Mouse (Mus musculus): ENCODE measurements around the gene Rgcc. TPM values are rescaled to one million over a fixed set of nuclear protein-coding genes. Genes with fewer than 3 reads are reported as not detected.

Gene Rgcc
- polyA plus RNA-seq, 1 experiment from 2014 or later = 81.5 TPM

Other genes with a start within 250 kb of the Rgcc start
- gene Zfp957, start 54.3 kb downstream of the Rgcc start, polyA plus RNA-seq (2014; fragmentation: Nextera tagmentation; extraction: Ambion mirVana) = not detected in 2 replicates
- 22.9 TPM in 2 replicates for gene Naa16, start 89.1 kb upstream of the Rgcc start, polyA plus RNA-seq (2014; fragmentation: Nextera tagmentation; extraction: Ambion mirVana)
- 11.3 and 13.4 TPM in 2 replicates for gene Mtrf1, start 96.1 kb upstream of the Rgcc start, polyA plus RNA-seq (2014; fragmentation: Nextera tagmentation; extraction: Ambion mirVana)
- gene Kbtbd7, start 124.9 kb upstream of the Rgcc start, polyA plus RNA-seq (2014; fragmentation: Nextera tagmentation; extraction: Ambion mirVana) = 22.9 and 28.1 TPM in 2 replicates
- gene Kbtbd6, start 150.2 kb upstream of the Rgcc start, polyA plus RNA-seq (2014; fragmentation: Nextera tagmentation; extraction: Ambion mirVana) = 3.0 and 3.1 TPM in 2 replicates
- gene Elf1, start 179.5 kb upstream of the Rgcc start, polyA plus RNA-seq (2014; fragmentation: Nextera tagmentation; extraction: Ambion mirVana) = 1.9 and 2.7 TPM in 2 replicates
- gene Wbp4, start 179.9 kb upstream of the Rgcc start, polyA plus RNA-seq (2014; fragmentation: Nextera tagmentation; extraction: Ambion mirVana) = 43.9 and 48.6 TPM in 2 replicates